Mouse (Mus musculus) heart, embryonic 14.5 days (tissue): ENCODE measurements around the gene Nccrp1. TPM values are rescaled to one million over a fixed set of nuclear protein-coding genes. Genes with fewer than 3 reads are reported as not detected.

ENCODE experiments used
- ATAC-seq: fragments of 200-750 bp; cut with Nextera tagmentation; 2 replicates; pipeline ENCODE4 v1.8.0; 2017; ENCODE audit warnings: low read depth, moderate TSS enrichment; ENCODE audit not compliant: insufficient number of reproducible peaks, insufficient read depth, low FRiP score
- H3K27ac ChIP-seq, 2 experiments: fragments of 200-500 bp in 1 of 2; fragments of 300-500 bp in 1 of 2; sonication (generic) in 1 of 2; replicated peaks in 1 of 2; 2 replicates each; pipeline ENCODE4 v1.5.1; 2012 to 2014; ENCODE audit warnings: low read depth in 2 of 2, low read length in 2 of 2, control low read depth in 1 of 2, mild to moderate bottlenecking in 1 of 2, mixed read lengths in 1 of 2; ENCODE audit not compliant: control insufficient read depth in 1 of 2, insufficient read depth in 1 of 2
- H3K27me3 ChIP-seq: fragments of 300-500 bp; sonication (generic); 2 replicates; pipeline ENCODE4 v1.6.1; 2014; ENCODE audit warnings: mild to moderate bottlenecking, low read length, control low read depth; ENCODE audit not compliant: control insufficient read depth, insufficient read depth
- H3K36me3 ChIP-seq: fragments of 300-500 bp; sonication (generic); 2 replicates; pipeline ENCODE4 v1.6.1; 2014; ENCODE audit warnings: mild to moderate bottlenecking, control low read depth, low read length, mixed read lengths; ENCODE audit not compliant: control insufficient read depth, insufficient read depth
- H3K4me1 ChIP-seq, 2 experiments: fragments of 200-500 bp in 1 of 2; fragments of 300-500 bp in 1 of 2; sonication (generic) in 1 of 2; 2 replicates each; pipeline ENCODE4 v1.6.1; 2012 to 2014; ENCODE audit warnings: low read length in 2 of 2, control low read depth in 1 of 2, mixed read lengths in 1 of 2; ENCODE audit not compliant: control insufficient read depth in 2 of 2, insufficient read depth in 2 of 2
- H3K4me2 ChIP-seq: fragments of 300-500 bp; sonication (generic); 2 replicates; pipeline ENCODE4 v1.6.1; 2014; ENCODE audit warnings: mild to moderate bottlenecking, low read length
- H3K4me3 ChIP-seq, 2 experiments: fragments of 200-500 bp in 1 of 2; fragments of 300-500 bp in 1 of 2; sonication (generic) in 1 of 2; 2 replicates each; pipeline ENCODE4 v1.5.1; 2012 to 2014; ENCODE audit warnings: low read length in 2 of 2, mild to moderate bottlenecking in 2 of 2, control low read depth in 1 of 2, low read depth in 1 of 2, moderate library complexity in 1 of 2; ENCODE audit not compliant: control insufficient read depth in 1 of 2, insufficient read depth in 1 of 2
- H3K9ac ChIP-seq: fragments of 300-500 bp; sonication (generic); 2 replicates; pipeline ENCODE4 v1.6.1; 2014; ENCODE audit warnings: mild to moderate bottlenecking, low read length
- H3K9me3 ChIP-seq: fragments of 300-500 bp; sonication (generic); 2 replicates; pipeline ENCODE4 v1.6.1; 2016; ENCODE audit warnings: low read length, control low read depth; ENCODE audit not compliant: control insufficient read depth
- WGBS: fragments of 180-500 bp; shearing (Covaris S2); extraction: QIAGEN DNeasy Blood & Tissue Kit; methylation state at CpG from one replicate; pipeline ENCODE4 v1.1.7; 2014; 5-methylcytosine and 5-hydroxymethylcytosine counted together
- polyA plus RNA-seq: library from polyadenylated mRNA; unstranded; fragments of >200 nt; fragmentation: Nextera tagmentation; extraction: Ambion mirVana; gene quantifications from 2 replicates; pipeline ENCODE4 v1.2.1, GENCODE M21; 2014

Nccrp1 gene
- polyA plus RNA-seq, 1 experiment from 2014 or later = not detected

DNA sequence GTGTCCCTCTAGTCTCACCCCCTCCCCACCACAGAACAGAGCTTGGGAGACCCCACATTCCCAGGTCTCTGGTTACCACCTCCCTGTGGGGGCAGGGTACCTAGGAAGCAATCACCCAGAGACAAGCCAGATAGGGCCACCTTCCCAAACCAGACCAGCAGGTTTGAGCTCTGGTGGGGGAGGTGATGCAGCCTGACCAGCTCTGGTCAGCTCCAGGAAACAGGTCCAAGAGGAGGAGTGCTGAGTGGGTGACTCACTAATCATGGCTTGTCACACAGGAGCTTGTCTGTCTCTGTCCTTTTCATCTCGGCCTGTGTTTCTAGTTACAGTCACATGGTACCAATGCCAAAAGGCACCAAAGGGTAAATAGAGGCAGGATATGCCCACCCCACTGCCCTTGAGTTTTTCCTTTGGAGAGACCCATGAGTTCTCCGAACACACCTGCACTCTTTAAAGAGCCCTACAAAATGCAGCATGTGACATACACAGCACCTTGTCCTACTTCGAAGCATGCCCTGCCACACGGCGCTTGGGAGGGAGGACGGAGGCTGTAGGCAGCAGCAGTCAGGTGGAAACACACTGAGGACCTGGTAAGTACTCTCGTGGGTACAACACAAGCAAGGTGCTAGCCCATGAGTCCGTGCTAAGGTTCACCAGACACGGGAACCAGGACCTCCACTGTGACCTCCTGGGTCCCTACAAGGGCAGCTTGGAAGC, 30.9 kb upstream of the Nccrp1 start:
- H3K27me3 ChIP-seq = no peaks in the 10 kb centered on the region
- peak overlapping the region; percentile 44 for H3K9ac ChIP-seq
- no peaks in the 10 kb centered on the region for H3K36me3 ChIP-seq
- no peak for ATAC-seq
- 64% methylated on average over 9 of the region's 9 CpGs for WGBS
- H3K27ac ChIP-seq = peak overlapping the region; percentile 34 to 69
- no peak overlapping the region for H3K4me2 ChIP-seq
- H3K4me3 ChIP-seq = no peak overlapping the region
- H3K4me1 ChIP-seq = peaks cover 39 to 51% of the 10 kb centered on the region in 2 experiments
- H3K9me3 ChIP-seq = no peaks in the 10 kb centered on the region

DNA sequence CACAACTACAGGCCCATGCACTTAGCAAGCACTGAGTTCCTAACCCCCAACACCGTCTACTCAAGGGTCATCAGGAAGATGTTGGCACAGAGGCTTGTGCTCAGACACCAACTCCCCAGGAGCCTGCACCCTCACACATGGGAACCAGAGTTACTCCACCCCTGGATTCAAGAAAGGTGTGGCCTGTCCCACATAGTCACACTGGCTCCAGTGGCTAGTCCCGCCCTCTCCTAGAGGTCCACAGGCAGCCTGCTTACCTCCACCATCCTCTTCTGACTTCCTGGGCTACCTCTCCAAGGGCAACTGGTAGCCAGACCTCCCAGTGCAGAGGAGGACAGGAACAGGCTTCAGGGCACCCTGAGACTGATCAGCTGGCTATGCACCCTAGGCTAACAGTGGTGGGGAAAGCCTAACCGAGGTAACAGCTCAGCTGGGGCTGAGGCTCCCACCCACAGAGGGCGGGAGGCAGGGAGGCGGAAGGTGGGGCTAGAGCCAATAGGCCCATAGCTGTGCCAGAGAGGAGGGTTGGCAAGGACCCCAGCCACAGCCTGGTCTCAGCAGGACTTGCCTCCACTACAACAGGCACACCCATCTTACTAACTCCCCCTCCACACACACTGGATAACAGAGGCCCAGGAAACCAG, 29.3 kb upstream of the Nccrp1 start:
- no peak overlapping the region for H3K4me3 ChIP-seq
- no peak overlapping the region for H3K27ac ChIP-seq
- H3K36me3 ChIP-seq = no peaks in the 10 kb centered on the region
- peak; percentile 24; the same call in 1 of the 2 replicates for ATAC-seq
- H3K4me2 ChIP-seq = no peak overlapping the region
- no peaks in the 10 kb centered on the region for H3K27me3 ChIP-seq
- no peak overlapping the region for H3K9ac ChIP-seq
- peaks cover 47 to 62% of the 10 kb centered on the region in 2 experiments for H3K4me1 ChIP-seq
- no peaks in the 10 kb centered on the region for H3K9me3 ChIP-seq
- 54% methylated on average over 5 of the region's 5 CpGs for WGBS

DNA sequence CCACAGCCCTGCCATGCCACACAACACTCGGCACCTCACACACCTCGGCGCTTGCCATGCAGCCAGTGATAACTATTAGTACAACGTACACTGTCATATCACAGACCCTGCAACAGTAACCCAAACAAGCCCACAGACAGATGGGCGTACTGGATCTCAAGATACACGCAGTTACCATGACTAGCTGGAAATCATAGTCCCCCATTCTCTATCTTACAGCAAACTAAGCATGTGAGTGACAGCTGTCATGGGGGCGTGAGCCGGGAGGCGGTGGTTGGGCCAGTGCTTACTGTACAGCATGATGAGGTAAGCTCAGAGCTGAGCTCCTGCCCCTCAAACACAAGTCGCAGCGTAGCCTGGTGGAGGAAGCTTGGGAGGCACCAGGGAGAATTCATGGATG, 28.5 kb upstream of the Nccrp1 start:
- no peak for ATAC-seq

DNA sequence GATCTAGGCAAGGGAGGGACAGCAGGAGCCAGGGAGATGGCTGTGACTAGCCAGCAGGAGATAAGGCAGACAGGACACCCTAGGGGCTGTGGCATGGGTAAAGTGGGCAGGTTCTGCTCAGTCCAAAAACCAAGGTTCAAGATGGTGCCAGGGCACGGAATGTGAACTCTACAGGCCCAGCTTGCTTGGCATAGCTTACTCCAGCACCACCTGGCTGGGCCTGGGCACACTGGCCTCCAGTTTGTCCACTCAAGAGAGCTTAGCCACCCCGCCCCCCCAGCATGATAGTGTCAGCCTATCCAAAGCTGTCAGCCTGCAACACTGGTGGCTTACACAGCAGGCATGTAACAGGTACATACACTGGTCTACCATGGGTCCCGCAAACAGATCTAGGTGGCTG, 26.2 kb upstream of the Nccrp1 start:
- ATAC-seq = no peak

More for the DNA sequence above, 28.5 kb upstream of the Nccrp1 start:
- no peak overlapping the region for H3K4me3 ChIP-seq
- H3K27me3 ChIP-seq = no peaks in the 10 kb centered on the region
- H3K4me2 ChIP-seq = no peak overlapping the region
- peaks cover 55 to 68% of the 10 kb centered on the region in 2 experiments for H3K4me1 ChIP-seq
- H3K9ac ChIP-seq = no peak overlapping the region
- no peaks in the 10 kb centered on the region for H3K9me3 ChIP-seq
- H3K36me3 ChIP-seq = no peaks in the 10 kb centered on the region
- WGBS = 81% methylated on average over 11 of the region's 11 CpGs
- no peak overlapping the region for H3K27ac ChIP-seq

DNA sequence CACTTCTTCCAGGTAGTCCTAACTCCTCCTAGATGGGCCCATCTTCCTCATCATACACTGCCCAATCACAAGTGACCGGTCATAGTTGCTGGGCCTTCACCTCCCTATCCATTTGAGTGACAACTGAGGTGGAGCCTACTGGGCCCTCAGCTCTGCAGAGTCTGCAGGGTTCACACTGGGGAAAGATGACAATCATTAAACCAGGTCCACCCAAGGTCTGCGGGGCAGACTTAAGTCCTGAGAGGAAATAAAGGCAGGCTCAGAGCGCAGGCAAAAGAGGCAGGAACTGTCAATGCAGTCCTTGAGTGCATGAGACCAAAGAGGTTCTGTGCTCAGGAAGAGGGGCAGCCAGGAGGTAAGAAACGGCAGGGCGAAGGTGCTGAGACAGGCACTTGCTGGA, 25.6 kb upstream of the Nccrp1 start:
- 80% methylated on average over 5 of the region's 5 CpGs for WGBS
- ATAC-seq = no peak
- no peak overlapping the region for H3K4me2 ChIP-seq
- peaks cover 48 to 52% of the 10 kb centered on the region in 2 experiments for H3K4me1 ChIP-seq
- H3K9ac ChIP-seq = no peak overlapping the region
- peaks cover 17% of the 10 kb centered on the region for H3K36me3 ChIP-seq
- no peak overlapping the region for H3K27ac ChIP-seq
- no peak overlapping the region for H3K4me3 ChIP-seq
- H3K27me3 ChIP-seq = no peaks in the 10 kb centered on the region
- H3K9me3 ChIP-seq = no peaks in the 10 kb centered on the region

More for the DNA sequence above, 26.2 kb upstream of the Nccrp1 start:
- H3K9me3 ChIP-seq = no peaks in the 10 kb centered on the region
- peaks cover 53 to 56% of the 10 kb centered on the region in 2 experiments for H3K4me1 ChIP-seq
- no peak overlapping the region for H3K27ac ChIP-seq
- H3K4me3 ChIP-seq = no peak overlapping the region
- H3K36me3 ChIP-seq = peaks cover 11% of the 10 kb centered on the region; the same call in 1 of the 2 replicates
- H3K4me2 ChIP-seq = no peak overlapping the region
- WGBS = 89% methylated on average over 3 of the region's 3 CpGs
- no peaks in the 10 kb centered on the region for H3K27me3 ChIP-seq
- no peak overlapping the region for H3K9ac ChIP-seq

DNA sequence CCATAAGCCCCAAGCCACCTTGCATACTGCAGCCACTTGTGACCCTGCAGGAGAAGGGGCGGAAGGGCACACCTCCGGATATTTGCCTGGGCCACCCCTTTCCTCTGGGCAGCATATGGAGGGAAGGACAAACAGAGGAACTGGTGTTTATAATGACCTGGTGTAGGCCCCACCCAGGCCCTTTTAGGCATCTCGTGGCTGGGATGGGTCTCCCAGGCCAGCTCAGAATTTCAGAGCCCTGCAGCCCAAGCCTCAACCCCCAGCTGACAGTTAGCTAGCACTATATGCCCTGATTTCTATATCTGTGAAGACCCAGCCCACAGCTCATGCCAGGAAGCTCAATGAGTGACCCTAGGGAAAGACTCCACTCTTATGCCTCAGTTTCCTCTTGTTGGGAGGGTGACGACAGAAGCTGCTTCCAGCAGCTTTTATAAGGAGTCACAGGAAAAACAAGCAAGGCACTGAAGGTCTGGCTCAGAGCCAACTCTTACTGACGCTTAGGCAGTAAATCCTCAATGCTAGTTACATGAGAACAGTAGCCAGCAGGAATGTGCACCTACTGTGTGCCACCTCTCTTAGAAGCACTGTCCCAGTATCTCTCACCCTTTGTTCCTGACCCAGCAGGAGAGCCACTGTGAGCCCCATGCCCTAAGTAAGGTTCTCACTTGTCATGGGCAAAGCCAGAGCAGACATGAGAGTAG, 24.1 kb upstream of the Nccrp1 start:
- WGBS = 37% methylated on average over 5 of the region's 5 CpGs
- Histone ChIP-seq H3K9ac (peak overlapping the region; percentile 10), H3K27ac (peak overlapping the region in 1 of 2 experiments; percentile 7; a peak in 2 of 4 replicates), H3K9me3 (no peaks in the 10 kb centered on the region), H3K27me3 (no peaks in the 10 kb centered on the region), H3K4me1 (peaks cover 33 to 36% of the 10 kb centered on the region in 2 experiments), H3K36me3 (peaks cover 32% of the 10 kb centered on the region), H3K4me3 (no peak overlapping the region), H3K4me2 (no peak overlapping the region)
- no peak for ATAC-seq

DNA sequence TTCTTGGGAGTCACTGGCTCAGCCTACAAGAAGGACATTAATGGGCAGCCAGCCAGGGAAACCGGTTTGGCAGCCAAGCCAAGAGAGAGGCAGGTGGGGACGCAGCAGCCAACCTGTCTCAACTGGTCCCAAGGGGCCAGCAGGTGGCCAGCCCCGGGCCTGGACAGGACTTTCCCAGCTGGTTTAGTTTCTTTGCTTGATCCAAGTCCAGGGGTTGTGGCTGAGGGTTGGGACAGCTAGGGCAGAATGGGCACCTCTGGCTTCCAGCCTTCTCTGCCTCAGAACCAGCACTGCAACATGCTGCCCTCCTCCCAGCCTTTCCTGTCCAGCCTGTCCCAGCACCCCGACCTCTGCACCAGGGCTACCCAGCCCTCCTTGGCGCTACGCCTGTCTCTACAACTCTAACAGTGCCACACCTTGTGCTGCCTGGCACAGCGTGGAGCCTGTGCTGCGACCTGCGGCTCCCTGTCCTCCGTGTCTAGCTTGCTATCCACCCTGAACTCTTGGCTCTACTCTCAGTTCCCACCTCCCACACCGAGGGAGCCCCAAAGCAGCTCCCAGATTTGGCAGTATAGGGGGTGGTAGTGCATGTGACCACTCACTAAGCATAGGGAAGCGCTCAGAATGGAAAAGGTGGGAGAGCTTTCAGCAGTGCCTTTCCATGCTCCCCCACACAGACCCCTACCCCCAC, 23.4 kb upstream of the Nccrp1 start:
- H3K27ac ChIP-seq = peak overlapping the region; percentile 7 to 13; a peak in 2 of 4 replicates
- no peak overlapping the region for H3K4me2 ChIP-seq
- H3K9ac ChIP-seq = peak overlapping the region; percentile 25
- no peak overlapping the region for H3K4me3 ChIP-seq
- H3K27me3 ChIP-seq = no peaks in the 10 kb centered on the region
- H3K36me3 ChIP-seq = peaks cover 39% of the 10 kb centered on the region
- ATAC-seq = no peak
- H3K9me3 ChIP-seq = no peaks in the 10 kb centered on the region
- 57% methylated on average over 12 of the region's 12 CpGs for WGBS
- H3K4me1 ChIP-seq = peaks cover 32 to 35% of the 10 kb centered on the region in 2 experiments
